Mouse (Mus musculus) liver, embryonic 16.5 days (tissue): ENCODE measurements around the gene Gm37240. TPM values are rescaled to one million over a fixed set of nuclear protein-coding genes. Genes with fewer than 3 reads are reported as not detected.

Source experiments
- ATAC-seq: fragments of 200-750 bp; cut with Nextera tagmentation; 2 replicates; pipeline ENCODE4 v1.8.0; 2017; ENCODE audit warnings: low read depth, mild to moderate bottlenecking, moderate number of reproducible peaks, moderate library complexity
- H3K27ac ChIP-seq: fragments of 300-500 bp; sonication (generic); 2 replicates; pipeline ENCODE4 v1.5.1; 2014; ENCODE audit warnings: mild to moderate bottlenecking, low read length
- H3K27me3 ChIP-seq: fragments of 300-500 bp; sonication (generic); 2 replicates; pipeline ENCODE4 v1.6.1; 2014; ENCODE audit warnings: low read depth, low read length, mixed read lengths; ENCODE audit not compliant: control insufficient read depth, insufficient read depth
- H3K36me3 ChIP-seq: fragments of 300-500 bp; sonication (generic); 2 replicates; pipeline ENCODE4 v1.6.1; 2014; ENCODE audit warnings: mild to moderate bottlenecking; ENCODE audit not compliant: control insufficient read depth, insufficient read depth
- H3K4me1 ChIP-seq: fragments of 300-500 bp; sonication (generic); 2 replicates; pipeline ENCODE4 v1.6.1; 2014; ENCODE audit warnings: low read depth, low read length, mixed read lengths; ENCODE audit not compliant: control insufficient read depth
- H3K4me2 ChIP-seq: fragments of 300-500 bp; sonication (generic); 2 replicates; pipeline ENCODE4 v1.6.1; 2014; ENCODE audit warnings: low read depth, low read length, mixed read lengths
- H3K4me3 ChIP-seq: fragments of 300-500 bp; sonication (generic); 2 replicates; pipeline ENCODE4 v1.5.1; 2014; ENCODE audit warnings: low read depth, mild to moderate bottlenecking, low read length
- H3K9ac ChIP-seq: fragments of 300-500 bp; sonication (generic); 2 replicates; pipeline ENCODE4 v1.6.1; 2014; ENCODE audit warnings: low read depth, low read length
- H3K9me3 ChIP-seq: fragments of 300-500 bp; sonication (generic); replicated peaks from 2 replicates; pipeline ENCODE4 v1.6.1; 2016; ENCODE audit warnings: low read length; ENCODE audit not compliant: control insufficient read depth
- WGBS: fragments of 180-500 bp; shearing (Covaris S2); extraction: QIAGEN DNeasy Blood & Tissue Kit; methylation state at CpG from one replicate; pipeline ENCODE4 v1.1.7; 2014; ENCODE audit not compliant: insufficient replicate concordance; 5-methylcytosine and 5-hydroxymethylcytosine counted together
- polyA plus RNA-seq: library from polyadenylated mRNA; unstranded; fragments of >200 nt; fragmentation: Nextera tagmentation; extraction: Ambion mirVana; gene quantifications from 2 replicates; pipeline ENCODE4 v1.2.1, GENCODE M21; 2015

Gene Gm37240
- polyA plus RNA-seq, 1 experiment from 2014 or later, result 0.65 TPM

DNA sequence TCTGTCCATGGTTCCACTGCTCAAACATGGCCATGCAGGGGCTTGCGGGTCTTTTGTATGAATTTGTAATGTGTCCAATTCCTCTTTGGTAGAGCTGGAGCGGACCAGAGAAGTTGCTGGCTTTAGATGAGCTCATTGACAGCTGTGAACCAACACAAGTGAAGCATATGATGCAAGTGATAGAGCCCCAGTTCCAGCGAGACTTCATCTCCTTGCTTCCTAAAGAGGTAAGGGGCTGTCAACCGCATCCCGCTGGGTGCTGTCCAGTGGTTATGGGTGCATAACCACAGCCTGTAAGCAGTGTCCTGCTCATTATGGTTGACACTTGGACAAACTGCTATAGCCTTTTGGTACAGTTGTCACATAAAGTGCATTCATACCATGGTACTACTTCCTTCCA lies 922.2 kb downstream of the Gm37240 start:
- Histone ChIP-seq H3K27me3 (no peaks in the 10 kb centered on the region), H3K4me1 (no peaks in the 10 kb centered on the region), H3K9me3 (no peaks in the 10 kb centered on the region), H3K9ac (no peak overlapping the region), H3K4me3 (no peak overlapping the region), H3K4me2 (no peak overlapping the region), H3K27ac (no peak overlapping the region), H3K36me3 (no peaks in the 10 kb centered on the region; the same call in 1 of the 2 replicates)
- 79% methylated on average over 5 of the region's 5 CpGs for WGBS
- ATAC-seq, result no peak

DNA sequence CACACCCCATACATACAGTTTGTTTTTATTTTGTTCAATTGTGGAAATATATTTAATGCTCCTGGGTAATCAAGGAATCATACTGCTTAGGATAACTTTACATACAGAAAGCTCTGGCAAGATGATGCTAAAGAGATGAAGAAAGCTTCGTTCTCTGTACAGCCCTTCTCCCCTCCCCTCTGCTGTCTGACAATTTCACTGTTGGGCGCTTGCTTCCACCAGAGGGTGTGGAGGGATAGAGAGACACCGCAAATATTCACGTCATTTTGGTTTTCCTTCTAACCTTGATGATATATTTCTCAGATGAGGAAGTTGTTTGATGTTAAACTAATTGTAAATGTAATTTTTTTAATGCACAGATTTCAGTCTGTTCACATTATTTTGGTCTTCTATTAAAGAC lies 931.5 kb downstream of the Gm37240 start:
- 81% methylated on average over 4 of the region's 4 CpGs for WGBS

DNA sequence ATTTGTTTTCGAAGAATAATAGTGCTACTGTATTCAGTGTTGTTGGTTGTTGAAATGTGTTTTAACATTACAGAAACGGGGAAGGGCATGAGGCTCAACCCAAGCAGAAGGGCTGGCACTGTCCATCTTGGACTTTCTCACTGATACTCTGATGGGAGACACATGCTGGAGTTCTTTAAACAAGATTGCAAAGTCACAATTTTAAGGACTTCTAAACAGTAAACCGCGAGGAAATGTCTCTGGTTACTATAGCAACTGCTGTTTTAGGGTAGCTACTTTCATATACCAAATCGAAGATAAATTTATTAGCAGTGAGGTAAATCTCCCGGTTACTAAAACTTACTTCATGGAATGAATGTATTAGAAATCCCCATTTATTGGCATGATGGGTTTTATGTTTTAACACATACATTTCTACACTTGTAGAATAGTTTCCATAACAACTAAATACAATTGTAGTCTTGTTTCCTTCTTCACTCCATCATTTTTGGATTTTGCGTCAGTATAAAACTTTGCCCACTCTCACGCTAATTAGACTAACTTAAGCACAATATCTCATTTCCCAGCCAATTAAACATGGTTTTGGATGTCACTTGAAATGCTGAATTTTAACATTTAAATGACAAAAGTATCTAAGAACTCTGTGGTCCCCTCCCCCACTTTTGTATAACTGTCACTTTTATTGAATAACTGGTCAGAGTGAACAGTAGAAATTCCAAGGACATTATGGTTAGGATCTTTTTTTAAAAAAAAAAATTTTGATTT lies 932.1 kb downstream of the Gm37240 start:
- WGBS, result 80% methylated on average over 8 of the region's 8 CpGs
- no peak for ATAC-seq
- no peaks in the 10 kb centered on the region for H3K9me3 ChIP-seq
- H3K27ac ChIP-seq, result no peak overlapping the region
- no peak overlapping the region for H3K9ac ChIP-seq
- H3K27me3 ChIP-seq, result no peaks in the 10 kb centered on the region
- no peak overlapping the region for H3K4me3 ChIP-seq
- no peak overlapping the region for H3K4me2 ChIP-seq
- H3K36me3 ChIP-seq, result no peaks in the 10 kb centered on the region; the same call in 1 of the 2 replicates
- no peaks in the 10 kb centered on the region for H3K4me1 ChIP-seq

More for the DNA sequence above, 931.5 kb downstream of the Gm37240 start:
- H3K9ac ChIP-seq, result no peak overlapping the region
- H3K4me3 ChIP-seq, result no peak overlapping the region
- H3K9me3 ChIP-seq, result no peaks in the 10 kb centered on the region
- H3K27ac ChIP-seq, result no peak overlapping the region
- no peaks in the 10 kb centered on the region; the same call in 1 of the 2 replicates for H3K36me3 ChIP-seq
- no peaks in the 10 kb centered on the region for H3K27me3 ChIP-seq
- no peaks in the 10 kb centered on the region for H3K4me1 ChIP-seq
- no peak overlapping the region for H3K4me2 ChIP-seq
- ATAC-seq, result no peak

DNA sequence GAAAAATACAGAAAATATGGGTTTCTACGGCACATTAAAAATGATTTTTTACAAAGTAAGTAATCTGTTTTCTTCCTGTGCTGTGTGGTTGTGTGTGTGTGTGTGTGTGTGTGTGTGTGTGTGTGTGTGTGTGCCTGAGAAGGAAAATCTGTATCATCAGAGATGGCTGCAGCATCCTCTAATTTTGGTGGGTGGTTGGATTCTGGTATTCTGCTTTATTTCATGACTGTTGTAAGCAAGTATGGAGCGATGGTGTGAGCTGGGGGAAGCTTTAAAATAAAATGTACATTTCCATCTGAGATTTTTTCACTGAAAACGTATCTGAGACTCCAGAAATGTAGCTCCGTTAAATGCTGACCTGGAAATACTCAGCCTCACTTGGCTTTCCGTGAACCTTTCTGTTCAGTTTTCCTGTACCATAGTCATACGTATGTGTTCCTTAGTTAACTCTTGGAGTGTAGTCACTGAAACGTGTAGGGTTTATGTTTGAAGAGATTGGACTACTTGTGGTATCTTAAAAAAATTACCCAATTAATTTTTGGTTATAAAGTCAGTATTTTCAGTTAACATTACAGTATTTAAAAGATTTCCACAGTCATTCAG lies 934.6 kb downstream of the Gm37240 start:
- Histone ChIP-seq H3K9ac (no peak overlapping the region), H3K27ac (no peak overlapping the region), H3K36me3 (no peaks in the 10 kb centered on the region), H3K4me2 (no peak overlapping the region), H3K4me3 (no peak overlapping the region), H3K4me1 (no peaks in the 10 kb centered on the region), H3K9me3 (no peaks in the 10 kb centered on the region), H3K27me3 (no peaks in the 10 kb centered on the region)
- ATAC-seq, result no peak
- WGBS, result 73% methylated on average over 7 of the region's 7 CpGs

DNA sequence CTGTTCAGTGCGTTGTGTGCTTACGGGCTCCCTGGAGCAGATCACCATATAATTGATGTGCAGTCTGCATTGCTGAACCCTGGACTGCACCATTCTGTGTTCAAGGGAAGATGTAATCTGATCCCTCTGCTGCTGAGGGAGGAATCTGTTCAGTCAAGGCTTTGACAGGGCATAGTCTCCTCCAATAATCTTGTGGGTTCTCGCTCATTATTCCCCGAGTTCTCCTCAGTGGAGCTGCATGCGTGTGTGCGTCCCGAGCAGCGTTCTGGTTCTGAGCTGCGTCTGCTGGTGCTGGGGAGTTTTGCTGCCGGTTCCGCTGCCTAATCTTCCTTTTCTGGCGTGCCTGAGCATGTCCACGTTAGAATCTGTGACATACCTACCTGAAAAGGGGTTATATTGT lies 935.2 kb downstream of the Gm37240 start:
- 69% methylated on average over 13 of the region's 13 CpGs for WGBS
- no peak overlapping the region for H3K9ac ChIP-seq

DNA sequence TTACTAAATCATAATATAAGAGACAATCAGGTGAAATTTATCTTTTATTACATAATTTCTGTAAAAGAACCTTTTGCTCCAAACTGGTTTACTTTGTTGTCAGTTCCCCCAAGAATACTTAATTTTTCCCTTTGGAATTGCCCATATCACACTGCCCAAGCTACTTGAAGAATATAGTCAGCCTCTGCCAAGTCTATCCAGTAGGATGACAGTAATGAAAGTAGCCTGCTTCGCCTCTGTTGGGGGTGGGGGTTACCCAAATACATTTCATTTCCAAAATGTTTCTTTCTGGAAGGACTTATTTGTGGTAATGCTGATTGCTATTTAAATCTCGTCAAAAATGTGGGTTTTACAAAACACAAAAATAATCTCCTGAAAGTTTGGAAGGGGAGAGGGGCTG lies 935.6 kb downstream of the Gm37240 start:
- no peak for ATAC-seq
- no peak overlapping the region for H3K4me2 ChIP-seq
- H3K9me3 ChIP-seq, result no peaks in the 10 kb centered on the region
- no peak overlapping the region for H3K4me3 ChIP-seq
- no peaks in the 10 kb centered on the region for H3K4me1 ChIP-seq
- WGBS, result 61% methylated on average over 2 of the region's 2 CpGs
- no peaks in the 10 kb centered on the region for H3K36me3 ChIP-seq
- no peak overlapping the region for H3K9ac ChIP-seq
- H3K27me3 ChIP-seq, result no peaks in the 10 kb centered on the region
- no peak overlapping the region for H3K27ac ChIP-seq

More for the DNA sequence above, 935.2 kb downstream of the Gm37240 start:
- Histone ChIP-seq H3K27ac (no peak overlapping the region), H3K4me1 (no peaks in the 10 kb centered on the region), H3K4me2 (no peak overlapping the region), H3K4me3 (no peak overlapping the region), H3K9me3 (no peaks in the 10 kb centered on the region), H3K36me3 (no peaks in the 10 kb centered on the region), H3K27me3 (no peaks in the 10 kb centered on the region)
- ATAC-seq, result no peak

DNA sequence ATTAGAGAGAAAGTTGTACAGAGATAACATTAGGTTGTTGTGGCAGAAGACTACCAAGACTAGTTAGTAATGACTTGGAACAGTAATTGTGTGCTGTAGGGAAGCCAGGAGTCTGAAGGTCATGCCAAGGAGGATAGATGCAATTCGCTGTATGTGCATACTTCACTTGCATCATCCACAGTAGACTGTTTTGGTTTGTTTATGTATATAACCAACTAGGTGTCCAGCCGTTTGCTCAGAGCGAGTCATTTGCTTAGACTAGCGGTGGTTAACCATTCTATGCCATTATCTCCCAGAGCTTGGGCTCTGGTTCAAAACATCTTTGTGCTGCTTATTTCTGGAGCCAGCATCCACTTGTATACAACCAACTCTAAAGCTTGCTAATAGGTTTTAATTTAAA lies 937.9 kb downstream of the Gm37240 start:
- Histone ChIP-seq H3K4me3 (no peak overlapping the region), H3K9ac (no peak overlapping the region), H3K27me3 (no peaks in the 10 kb centered on the region), H3K4me1 (no peaks in the 10 kb centered on the region; the same call in 1 of the 2 replicates), H3K9me3 (no peaks in the 10 kb centered on the region), H3K4me2 (no peak overlapping the region), H3K36me3 (no peaks in the 10 kb centered on the region), H3K27ac (no peak overlapping the region)
- no peak for ATAC-seq
- WGBS, result 69% methylated on average over 4 of the region's 4 CpGs

DNA sequence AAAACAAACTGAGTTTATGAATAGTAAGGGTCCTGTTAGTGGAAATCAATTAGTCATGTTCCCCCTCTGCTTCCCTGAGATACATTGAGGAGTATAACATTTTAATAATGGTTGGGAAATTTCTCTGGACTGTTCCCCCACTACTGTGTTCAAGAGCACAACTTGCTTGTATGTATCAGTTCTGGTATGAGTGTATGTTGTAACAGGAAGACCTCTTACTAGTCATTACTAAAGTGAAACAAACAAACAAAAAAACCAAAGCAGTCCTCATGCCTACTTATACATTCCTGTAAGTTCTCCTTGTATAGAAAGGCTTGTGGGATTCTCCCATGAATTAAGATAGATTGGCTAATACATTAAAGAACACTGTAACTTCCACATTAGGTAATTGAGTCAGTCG lies 940.9 kb downstream of the Gm37240 start:
- Histone ChIP-seq H3K27me3 (no peaks in the 10 kb centered on the region), H3K27ac (no peak overlapping the region), H3K4me3 (no peak overlapping the region), H3K4me2 (no peak overlapping the region), H3K9ac (no peak overlapping the region), H3K4me1 (no peaks in the 10 kb centered on the region; the same call in 1 of the 2 replicates), H3K36me3 (no peaks in the 10 kb centered on the region), H3K9me3 (no peaks in the 10 kb centered on the region)
- ATAC-seq, result no peak
- 67% methylated on average over 1 of the region's 1 CpGs for WGBS

DNA sequence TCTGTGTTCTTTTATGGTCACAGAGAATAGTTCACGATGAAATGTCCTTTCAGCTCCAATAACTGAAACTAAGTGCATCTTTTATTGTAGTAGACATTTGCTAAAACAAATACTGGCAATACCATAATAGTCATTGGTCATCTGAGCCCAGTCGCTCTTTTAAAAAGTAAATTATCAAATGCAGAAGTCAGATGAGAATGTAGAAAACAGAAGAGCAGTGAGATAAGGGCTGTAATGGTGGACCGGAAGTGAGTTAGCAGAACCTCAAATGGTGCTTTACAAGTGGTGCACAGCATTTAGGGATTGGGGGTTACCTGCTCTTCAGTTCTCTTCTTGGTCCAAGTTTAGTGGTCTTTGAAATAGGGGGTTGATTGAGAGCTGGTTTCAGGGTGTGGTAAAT lies 942.4 kb downstream of the Gm37240 start:
- H3K27ac ChIP-seq, result no peak overlapping the region
- no peak overlapping the region for H3K9ac ChIP-seq
- 39% methylated on average over 3 of the region's 3 CpGs for WGBS
- ATAC-seq, result no peak
- H3K27me3 ChIP-seq, result no peaks in the 10 kb centered on the region
- no peaks in the 10 kb centered on the region; the same call in 1 of the 2 replicates for H3K4me1 ChIP-seq
- no peak overlapping the region for H3K4me3 ChIP-seq
- H3K36me3 ChIP-seq, result no peaks in the 10 kb centered on the region
- no peaks in the 10 kb centered on the region for H3K9me3 ChIP-seq
- H3K4me2 ChIP-seq, result no peak overlapping the region
